Comparison of ENCODE assay signal across 8 mouse cellular contexts in genomic region chr4:45612132-45612531, GRCm38 (mm10).
DNase-seq lines count a peak whose midpoint lies in the region; ATAC-seq lines count a peak whose summit lies in the region.

No protein-coding gene starts in this region.

- DNase-seq in left cerebral cortex, adult 18-20 months (ENCODE audit: low spot score in 2 of 2), result peak; percentile 3 to 23
- DNase-seq in left cerebral cortex, adult 11 months (ENCODE audit: low spot score), result no peak
- peak; percentile 71 for DNase-seq in NIH3T3 (ENCODE audit: low read depth)
- DNase-seq in c-Kit-positive CD71-positive TER-119-positive erythroid progenitor cells, embryonic 14.5 days (ENCODE audit: low spot score), result peak; percentile 62
- peak; percentile 30 to 52 for DNase-seq in kidney, adult 8-10 months
- DNase-seq in frontal cortex, postnatal 25 days (ENCODE audit: low spot score in 2 of 2), result no peak
- DNase-seq in frontal cortex, postnatal 10 days (ENCODE audit: low spot score in 2 of 2), result no peak

- ATAC-seq in megakaryocyte, adult 5-6 weeks (ENCODE audit: poor library complexity, severe bottlenecking), result 0 out of 2 replicates have a peak, but pooled peaks have one; percentile 35

Comparison
In these comparisons a context has a peak if more than half of its experiments do, and no peak if none do; other contexts are left out.
1. DNase-seq: peak in left cerebral cortex, adult 18-20 months (2 of 2), NIH3T3 (single experiment), c-Kit-positive CD71-positive TER-119-positive erythroid progenitor cells, embryonic 14.5 days (single experiment) and kidney, adult 8-10 months (2 of 2); none in left cerebral cortex, adult 11 months (single experiment), frontal cortex, postnatal 25 days (0 of 2) and frontal cortex, postnatal 10 days (0 of 2).